Mouse (Mus musculus): ENCODE results near the gene Hist1h2bb. TPM values are rescaled to one million over a fixed set of nuclear protein-coding genes. Genes with fewer than 3 reads are reported as not detected.
"Not testable (repeated sequence)": the region's sequence is repeated elsewhere in the genome, so short reads cannot be mapped to it uniquely, and the experiment has no call there.

Hist1h2bb gene
- total RNA-seq (2021): 10 to 100 TPM; 19.6 to 29.4 TPM
- long read RNA-seq, experiment 1: 0 reads
- long read RNA-seq, experiment 2: 0 reads

- DNase-seq (ENCODE audit: low spot score in 2 of 2): peak; percentile 74 to 92
Observed at GRCm38 (mm10) chr13:23746201-23747080, at the start of gene Hist1h2bb. Hist1h2bb (plus strand) TSS chr13:23746734.

- DNase-seq (ENCODE audit: low spot score in 2 of 2): peak in 1 of 2 experiments; percentile 60
Observed at GRCm38 (mm10) chr13:23697491-23698299, 48.8 kb upstream of the Hist1h2bb start.

- peak; percentile 99 to 100 for DNase-seq (ENCODE audit: low spot score in 2 of 2)
Observed at GRCm38 (mm10) chr13:23698300-23698693, 48.2 kb upstream of the Hist1h2bb start, which contains the start of gene Hist1h4c. Hist1h4c (minus strand) TSS chr13:23698454.

- DNase-seq (ENCODE audit: low spot score in 2 of 2): no peak
Observed at GRCm38 (mm10) chr13:23698996-23699395, 47.5 kb upstream of the Hist1h2bb start.

GRCm38 (mm10) chr13:23699767-23700166 is 46.8 kb upstream of the Hist1h2bb start:
- DNase-seq (ENCODE audit: low spot score in 2 of 2): no peak

GRCm38 (mm10) chr13:23700786-23701520 is 45.6 kb upstream of the Hist1h2bb start:
- DNase-seq (ENCODE audit: low spot score in 2 of 2): peak; percentile 69 to 88

- DNase-seq (ENCODE audit: low spot score in 2 of 2): no peak
Observed at GRCm38 (mm10) chr13:23702220-23702619, 44.3 kb upstream of the Hist1h2bb start.

- DNase-seq (ENCODE audit: low spot score in 2 of 2): not testable (repeated sequence)
Observed at GRCm38 (mm10) chr13:23702801-23703200, 43.7 kb upstream of the Hist1h2bb start.

- no peak for DNase-seq (ENCODE audit: low spot score in 2 of 2)
Observed at GRCm38 (mm10) chr13:23705751-23706356, 40.7 kb upstream of the Hist1h2bb start.

- DNase-seq (ENCODE audit: low spot score in 2 of 2): no peak
Observed at GRCm38 (mm10) chr13:23706771-23707170, 39.8 kb upstream of the Hist1h2bb start.

GRCm38 (mm10) chr13:23708041-23708440 is 38.5 kb upstream of the Hist1h2bb start:
- no peak for DNase-seq (ENCODE audit: low spot score in 2 of 2)

- no peak for DNase-seq (ENCODE audit: low spot score in 2 of 2)
Observed at GRCm38 (mm10) chr13:23708654-23709053, 37.9 kb upstream of the Hist1h2bb start.

GRCm38 (mm10) chr13:23709714-23710373 is 36.7 kb upstream of the Hist1h2bb start:
- DNase-seq (ENCODE audit: low spot score in 2 of 2): no peak

- DNase-seq (ENCODE audit: low spot score in 2 of 2): no peak
Observed at GRCm38 (mm10) chr13:23710374-23711089, 36.0 kb upstream of the Hist1h2bb start, which contains the start of gene Hfe. Hfe (minus strand) TSS chr13:23710854.

- DNase-seq (ENCODE audit: low spot score in 2 of 2): no peak
Observed at GRCm38 (mm10) chr13:23716261-23717042, 30.1 kb upstream of the Hist1h2bb start.

GRCm38 (mm10) chr13:23717176-23717575 is 29.4 kb upstream of the Hist1h2bb start:
- DNase-seq (ENCODE audit: low spot score in 2 of 2): no peak

GRCm38 (mm10) chr13:23717593-23718245 is 28.8 kb upstream of the Hist1h2bb start:
- not testable (repeated sequence) for DNase-seq (ENCODE audit: low spot score in 2 of 2)

GRCm38 (mm10) chr13:23724239-23724638 is 22.3 kb upstream of the Hist1h2bb start:
- DNase-seq (ENCODE audit: low spot score in 2 of 2): no peak
